Mouse (Mus musculus) liver, embryonic 15.5 days (tissue): ENCODE data around the gene Gabbr2. TPM values are rescaled to one million over a fixed set of nuclear protein-coding genes. Genes with fewer than 3 reads are reported as not detected.

ENCODE experiments used
- ATAC-seq: fragments of 200-750 bp; cut with Nextera tagmentation; 2 replicates; pipeline ENCODE4 v1.8.0; 2017; ENCODE audit warnings: moderate number of reproducible peaks, mild to moderate bottlenecking, moderate library complexity; ENCODE audit not compliant: insufficient read depth
- H3K27ac ChIP-seq: fragments of 300-500 bp; sonication (generic); replicated peaks from 2 replicates; pipeline ENCODE4 v1.5.1; 2015; ENCODE audit warnings: mild to moderate bottlenecking, inconsistent platforms
- H3K27me3 ChIP-seq: fragments of 300-500 bp; sonication (generic); 2 replicates; pipeline ENCODE4 v1.6.1; 2015; ENCODE audit warnings: mild to moderate bottlenecking, inconsistent platforms
- H3K36me3 ChIP-seq: fragments of 300-500 bp; sonication (generic); replicated peaks from 2 replicates; pipeline ENCODE4 v1.6.1; 2015; ENCODE audit warnings: moderate library complexity, mild to moderate bottlenecking, inconsistent platforms
- H3K4me1 ChIP-seq: fragments of 300-500 bp; sonication (generic); replicated peaks from 2 replicates; pipeline ENCODE4 v1.6.1; 2015; ENCODE audit warnings: inconsistent platforms
- H3K4me2 ChIP-seq: fragments of 300-500 bp; sonication (generic); 2 replicates; pipeline ENCODE4 v1.6.1; 2015; ENCODE audit warnings: moderate library complexity, mild to moderate bottlenecking, inconsistent platforms
- H3K4me3 ChIP-seq: fragments of 300-500 bp; sonication (generic); replicated peaks from 2 replicates; pipeline ENCODE4 v1.5.1; 2015; ENCODE audit warnings: mild to moderate bottlenecking, inconsistent platforms
- H3K9ac ChIP-seq: fragments of 300-500 bp; sonication (generic); 2 replicates; pipeline ENCODE4 v1.6.1; 2015; ENCODE audit warnings: moderate library complexity, mild to moderate bottlenecking, inconsistent platforms
- H3K9me3 ChIP-seq: fragments of 300-500 bp; sonication (generic); replicated peaks from 2 replicates; pipeline ENCODE4 v1.6.1; 2016; ENCODE audit warnings: inconsistent platforms
- WGBS: fragments of 180-500 bp; shearing (Covaris S2); methylation state at CpG from one replicate; pipeline ENCODE4 v1.1.7; 2015; ENCODE audit warnings: mixed read lengths; ENCODE audit not compliant: insufficient replicate concordance; 5-methylcytosine and 5-hydroxymethylcytosine counted together
- polyA plus RNA-seq: library from polyadenylated mRNA; unstranded; fragments of >200 nt; fragmentation: Nextera tagmentation; extraction: Ambion mirVana; gene quantifications from 2 replicates; pipeline ENCODE4 v1.2.1, GENCODE M21; 2015

Gene Gabbr2
- polyA plus RNA-seq, 1 experiment from 2014 or later = 0.02 TPM

- no peak overlapping the region for H3K9ac ChIP-seq
- peaks cover 17% of the 10 kb centered on the region for H3K4me1 ChIP-seq
- H3K36me3 ChIP-seq = no peaks in the 10 kb centered on the region
- WGBS = 19% methylated on average over 3 of the region's 3 CpGs
- no peaks in the 10 kb centered on the region for H3K27me3 ChIP-seq
- H3K4me3 ChIP-seq = no peak overlapping the region
- no peak overlapping the region for H3K4me2 ChIP-seq
- no peak for ATAC-seq
- no peaks in the 10 kb centered on the region for H3K9me3 ChIP-seq
- H3K27ac ChIP-seq = no peak overlapping the region
These were observed 315.0 kb downstream of the Gabbr2 start for GRCm38 (mm10) chr4:46676646-46677045.

- no peak overlapping the region for H3K27ac ChIP-seq
- no peak overlapping the region for H3K4me3 ChIP-seq
- no peak for ATAC-seq
- no peaks in the 10 kb centered on the region for H3K36me3 ChIP-seq
- no peak overlapping the region for H3K9ac ChIP-seq
- no peaks in the 10 kb centered on the region for H3K27me3 ChIP-seq
- H3K4me1 ChIP-seq = peaks cover 17% of the 10 kb centered on the region
- 8% methylated on average over 4 of the region's 4 CpGs for WGBS
- H3K4me2 ChIP-seq = no peak overlapping the region
- no peaks in the 10 kb centered on the region for H3K9me3 ChIP-seq
These were observed 315.7 kb downstream of the Gabbr2 start for GRCm38 (mm10) chr4:46675992-46676391.

- Histone ChIP-seq H3K27ac (no peak overlapping the region), H3K27me3 (no peaks in the 10 kb centered on the region), H3K4me1 (peaks cover 17% of the 10 kb centered on the region), H3K9me3 (no peaks in the 10 kb centered on the region), H3K36me3 (no peaks in the 10 kb centered on the region), H3K9ac (no peak overlapping the region), H3K4me2 (no peak overlapping the region), H3K4me3 (no peak overlapping the region)
- 28% methylated on average over 11 of the region's 11 CpGs for WGBS
- no peak for ATAC-seq
These were observed 316.3 kb downstream of the Gabbr2 start for GRCm38 (mm10) chr4:46675272-46675785.

GRCm38 (mm10) chr4:46668620-46669019 lies 323.1 kb downstream of the Gabbr2 start:
- 43% methylated on average over 11 of the region's 11 CpGs for WGBS
- H3K4me1 ChIP-seq = peaks cover 11% of the 10 kb centered on the region

GRCm38 (mm10) chr4:46666420-46666819 lies 325.3 kb downstream of the Gabbr2 start:
- H3K27me3 ChIP-seq = no peaks in the 10 kb centered on the region
- no peak for ATAC-seq
- H3K4me3 ChIP-seq = no peak overlapping the region
- no peak overlapping the region for H3K27ac ChIP-seq
- H3K4me1 ChIP-seq = peaks cover 14% of the 10 kb centered on the region
- H3K9me3 ChIP-seq = no peaks in the 10 kb centered on the region
- WGBS = 68% methylated on average over 5 of the region's 5 CpGs
- no peak overlapping the region for H3K9ac ChIP-seq
- no peak overlapping the region for H3K4me2 ChIP-seq
- no peaks in the 10 kb centered on the region for H3K36me3 ChIP-seq

More at GRCm38 (mm10) chr4:46668620-46669019, 323.1 kb downstream of the Gabbr2 start:
- Histone ChIP-seq H3K9me3 (no peaks in the 10 kb centered on the region), H3K9ac (no peak overlapping the region), H3K4me2 (no peak overlapping the region), H3K4me3 (no peak overlapping the region), H3K27ac (no peak overlapping the region), H3K27me3 (no peaks in the 10 kb centered on the region), H3K36me3 (no peaks in the 10 kb centered on the region)
- no peak for ATAC-seq

GRCm38 (mm10) chr4:46665371-46665774 lies 326.3 kb downstream of the Gabbr2 start:
- no peak for ATAC-seq
- no peaks in the 10 kb centered on the region for H3K27me3 ChIP-seq
- H3K4me1 ChIP-seq = peaks cover 14% of the 10 kb centered on the region
- H3K27ac ChIP-seq = no peak overlapping the region
- no peaks in the 10 kb centered on the region for H3K36me3 ChIP-seq
- H3K4me3 ChIP-seq = no peak overlapping the region
- H3K4me2 ChIP-seq = peak overlapping the region; percentile 72; the same call in 1 of the 2 replicates
- no peaks in the 10 kb centered on the region for H3K9me3 ChIP-seq
- no peak overlapping the region for H3K9ac ChIP-seq
- under 1% methylated on average over 8 of the region's 8 CpGs for WGBS

GRCm38 (mm10) chr4:46664123-46665009 lies 327.3 kb downstream of the Gabbr2 start:
- WGBS = 9% methylated on average over 34 of the region's 34 CpGs
- Histone ChIP-seq H3K4me3 (peak overlapping the region; percentile 47), H3K4me1 (peaks cover 14% of the 10 kb centered on the region), H3K4me2 (peak overlapping the region; percentile 72), H3K27me3 (no peaks in the 10 kb centered on the region), H3K9me3 (no peaks in the 10 kb centered on the region), H3K9ac (peak overlapping the region; percentile 37; the same call in 1 of the 2 replicates), H3K27ac (0 out of 2 replicates have a peak overlapping the region, but pooled peaks have one; percentile 55), H3K36me3 (no peaks in the 10 kb centered on the region)
- ATAC-seq = peak; percentile 78

GRCm38 (mm10) chr4:46661433-46661832 lies 330.2 kb downstream of the Gabbr2 start:
- WGBS = 66% methylated on average over 9 of the region's 9 CpGs
- H3K4me1 ChIP-seq = peaks cover 14% of the 10 kb centered on the region
- H3K9ac ChIP-seq = no peak overlapping the region
- H3K27me3 ChIP-seq = no peaks in the 10 kb centered on the region
- no peaks in the 10 kb centered on the region for H3K9me3 ChIP-seq
- H3K4me2 ChIP-seq = no peak overlapping the region
- H3K4me3 ChIP-seq = no peak overlapping the region
- no peak for ATAC-seq
- H3K36me3 ChIP-seq = no peaks in the 10 kb centered on the region
- no peak overlapping the region for H3K27ac ChIP-seq

- H3K27me3 ChIP-seq = no peaks in the 10 kb centered on the region
- 68% methylated on average over 5 of the region's 5 CpGs for WGBS
- H3K4me1 ChIP-seq = peaks cover 6% of the 10 kb centered on the region
- no peaks in the 10 kb centered on the region for H3K9me3 ChIP-seq
- H3K27ac ChIP-seq = no peak overlapping the region
- no peak overlapping the region for H3K4me3 ChIP-seq
- H3K36me3 ChIP-seq = no peaks in the 10 kb centered on the region
- H3K9ac ChIP-seq = no peak overlapping the region
- H3K4me2 ChIP-seq = no peak overlapping the region
- no peak for ATAC-seq
These were observed 332.7 kb downstream of the Gabbr2 start for GRCm38 (mm10) chr4:46658946-46659345.

- no peaks in the 10 kb centered on the region for H3K36me3 ChIP-seq
- H3K4me3 ChIP-seq = no peak overlapping the region
- 5% methylated on average over 5 of the region's 5 CpGs for WGBS
- no peak overlapping the region for H3K9ac ChIP-seq
- no peak for ATAC-seq
- no peaks in the 10 kb centered on the region for H3K9me3 ChIP-seq
- no peak overlapping the region for H3K4me2 ChIP-seq
- H3K4me1 ChIP-seq = no peaks in the 10 kb centered on the region
- no peak overlapping the region for H3K27ac ChIP-seq
- H3K27me3 ChIP-seq = peaks cover 15% of the 10 kb centered on the region
These were observed 334.6 kb downstream of the Gabbr2 start for GRCm38 (mm10) chr4:46657116-46657515.

GRCm38 (mm10) chr4:46655956-46656355 lies 335.7 kb downstream of the Gabbr2 start:
- H3K4me1 ChIP-seq = peaks cover 2% of the 10 kb centered on the region; the same call in 1 of the 2 replicates
- 54% methylated on average over 2 of the region's 2 CpGs for WGBS

More at GRCm38 (mm10) chr4:46655956-46656355, 335.7 kb downstream of the Gabbr2 start:
- Histone ChIP-seq H3K9ac (no peak overlapping the region), H3K9me3 (no peaks in the 10 kb centered on the region), H3K27ac (no peak overlapping the region), H3K27me3 (peaks cover 27% of the 10 kb centered on the region), H3K4me3 (no peak overlapping the region), H3K4me2 (no peak overlapping the region), H3K36me3 (no peaks in the 10 kb centered on the region)
- ATAC-seq = no peak
